28 mouse cellular contexts compared by ENCODE assay signal in genomic region chr6:130287984-130288649, GRCm38 (mm10). TPM values are rescaled to one million over a fixed set of nuclear protein-coding genes. Genes with fewer than 3 reads are reported as not detected.
"Had no signal": no experiment of that assay in that cellular context is flagged by ENCODE, and none has a peak within 500 bp of the region (broad histone marks: within the 10 kb centered on the region; RNA-seq: fewer than 3 reads in every experiment).

No protein-coding gene starts in this region.

- H3K4me1 ChIP-seq: liver, embryonic 13.5 days; neural tube, embryonic 13.5 days; stomach, embryonic 15.5 days had no signal

- H3K27ac ChIP-seq: kidney, postnatal 0 days; layer of hippocampus, adult 2 months; left cerebral cortex, adult 2 months; liver, embryonic 13.5 days; neural tube, embryonic 13.5 days; stomach, embryonic 15.5 days had no signal

- DNase-seq: kidney, adult 9 months; kidney, postnatal 25 days; layer of hippocampus, adult 9-11 months; layer of hippocampus, postnatal 36 days; liver, embryonic 13.5 days; lung, adult 2 months; lung, postnatal 14 days; lung, postnatal 4 days; midbrain, embryonic 14.5 days; retina, postnatal 1 day; right cerebral cortex, postnatal 25 days; spleen, adult 18-20 months; thymus, postnatal 25 days had no signal

- H3K4me3 ChIP-seq: layer of hippocampus, adult 2 months; left cerebral cortex, adult 2 months; liver, embryonic 13.5 days; neural tube, embryonic 13.5 days; stomach, embryonic 15.5 days had no signal

- H3K27me3 ChIP-seq: liver, embryonic 13.5 days; neural tube, embryonic 13.5 days; stomach, embryonic 15.5 days had no signal

- H3K9me3 ChIP-seq: liver, embryonic 13.5 days; stomach, embryonic 15.5 days had no signal

- H3K36me3 ChIP-seq: liver, embryonic 13.5 days; neural tube, embryonic 13.5 days; stomach, embryonic 15.5 days had no signal

RNA-seq across cellular contexts. Expression of gene Klra10, which starts 6.4 kb away (rescaled TPM):
- total RNA-seq: layer of hippocampus, adult 2 months; layer of hippocampus, postnatal 36 days; left cerebral cortex, adult 2 months; left cerebral cortex, postnatal 10 days; left cerebral cortex, postnatal 36 days; liver, adult 2 months had no signal
- polyA plus RNA-seq: kidney, postnatal 0 days; large intestine, adult 2 months; limb, embryonic 11.5 days; limb, embryonic 14.5 days; liver, adult 2 months; liver, embryonic 13.5 days; liver, embryonic 16.5 days; lung, adult 2 months; lung, embryonic 16.5 days; midbrain, embryonic 11.5 days; midbrain, embryonic 14.5 days; neural tube, embryonic 13.5 days; stomach, embryonic 15.5 days; thymus, postnatal 0 days had no signal

RNA-seq across cellular contexts. Expression of gene Klra3, which starts 49.3 kb away (rescaled TPM):
- total RNA-seq: layer of hippocampus, adult 2 months; layer of hippocampus, postnatal 36 days; left cerebral cortex, adult 2 months; left cerebral cortex, postnatal 10 days; left cerebral cortex, postnatal 36 days; liver, adult 2 months had no signal
- polyA plus RNA-seq: kidney, postnatal 0 days; large intestine, adult 2 months; limb, embryonic 11.5 days; limb, embryonic 14.5 days; liver, adult 2 months; liver, embryonic 13.5 days; liver, embryonic 16.5 days; lung, adult 2 months; lung, embryonic 16.5 days; midbrain, embryonic 11.5 days; midbrain, embryonic 14.5 days; neural tube, embryonic 13.5 days; stomach, embryonic 15.5 days; thymus, postnatal 0 days had no signal

RNA-seq across cellular contexts. Expression of gene Klra7, which starts 55.0 kb away (rescaled TPM):
- total RNA-seq: layer of hippocampus, adult 2 months; layer of hippocampus, postnatal 36 days; left cerebral cortex, adult 2 months; left cerebral cortex, postnatal 10 days; left cerebral cortex, postnatal 36 days; liver, adult 2 months had no signal
- polyA plus RNA-seq: kidney, postnatal 0 days; large intestine, adult 2 months; limb, embryonic 11.5 days; limb, embryonic 14.5 days; liver, adult 2 months; liver, embryonic 13.5 days; liver, embryonic 16.5 days; lung, embryonic 16.5 days; midbrain, embryonic 11.5 days; midbrain, embryonic 14.5 days; neural tube, embryonic 13.5 days; stomach, embryonic 15.5 days; thymus, postnatal 0 days had no signal
